Mouse (Mus musculus) forebrain, embryonic 13.5 days (tissue): ENCODE data around the gene Naaa. TPM values are rescaled to one million over a fixed set of nuclear protein-coding genes. Genes with fewer than 3 reads are reported as not detected.
A peak's percentile ranks its signal among the peaks of the same experiment; 100 is the strongest.

Source experiments
- ATAC-seq: fragments of 200-750 bp; cut with Nextera tagmentation; 2 replicates; pipeline ENCODE4 v1.8.0; 2017
- H3K27ac ChIP-seq: fragments of 300-500 bp; sonication (generic); 2 replicates; pipeline ENCODE4 v1.5.1; 2015; ENCODE audit warnings: inconsistent platforms, mild to moderate bottlenecking, moderate library complexity
- H3K27me3 ChIP-seq: fragments of 300-500 bp; sonication (generic); 2 replicates; pipeline ENCODE4 v1.6.1; 2015; ENCODE audit warnings: mild to moderate bottlenecking, inconsistent platforms
- H3K36me3 ChIP-seq: fragments of 300-500 bp; sonication (generic); 2 replicates; pipeline ENCODE4 v1.6.1; 2015; ENCODE audit warnings: mild to moderate bottlenecking, inconsistent platforms; ENCODE audit not compliant: poor library complexity, severe bottlenecking
- H3K4me1 ChIP-seq: fragments of 300-500 bp; sonication (generic); 2 replicates; pipeline ENCODE4 v1.6.1; 2015; ENCODE audit warnings: inconsistent platforms
- H3K4me2 ChIP-seq: fragments of 300-500 bp; sonication (generic); 2 replicates; pipeline ENCODE4 v1.6.1; 2015; ENCODE audit warnings: inconsistent platforms, mild to moderate bottlenecking, moderate library complexity
- H3K4me3 ChIP-seq: fragments of 300-500 bp; sonication (generic); 2 replicates; pipeline ENCODE4 v1.5.1; 2015; ENCODE audit warnings: mild to moderate bottlenecking, inconsistent platforms
- H3K9ac ChIP-seq: fragments of 300-500 bp; sonication (generic); 2 replicates; pipeline ENCODE4 v1.6.1; 2015; ENCODE audit warnings: mild to moderate bottlenecking, inconsistent platforms
- H3K9me3 ChIP-seq: fragments of 300-500 bp; sonication (generic); replicated peaks from 2 replicates; pipeline ENCODE4 v1.6.1; 2016; ENCODE audit warnings: inconsistent platforms
- WGBS: fragments of 180-500 bp; shearing (Covaris S2); methylation state at CpG from one replicate; pipeline ENCODE4 v1.1.7; 2015; 5-methylcytosine and 5-hydroxymethylcytosine counted together
- polyA plus RNA-seq: library from polyadenylated mRNA; unstranded; fragments of >200 nt; fragmentation: Nextera tagmentation; extraction: Ambion mirVana; gene quantifications from 2 replicates; pipeline ENCODE4 v1.2.1, GENCODE M21; 2015

Gene Naaa
- polyA plus RNA-seq, 1 experiment from 2014 or later = 4.7 TPM

GRCm38 (mm10) chr5:92228776-92229175 is 49.2 kb downstream of the Naaa start:
- 30% methylated on average over 10 of the region's 10 CpGs for WGBS

GRCm38 (mm10) chr5:92227782-92228181 is 50.2 kb downstream of the Naaa start:
- no peak overlapping the region for H3K4me2 ChIP-seq
- no peaks in the 10 kb centered on the region for H3K36me3 ChIP-seq
- WGBS = 90% methylated on average over 7 of the region's 7 CpGs

More at GRCm38 (mm10) chr5:92228776-92229175, 49.2 kb downstream of the Naaa start:
- Histone ChIP-seq H3K27me3 (no peaks in the 10 kb centered on the region), H3K27ac (no peak overlapping the region), H3K4me1 (no peaks in the 10 kb centered on the region), H3K36me3 (no peaks in the 10 kb centered on the region), H3K4me2 (no peak overlapping the region), H3K9ac (no peak overlapping the region), H3K4me3 (no peak overlapping the region), H3K9me3 (no peaks in the 10 kb centered on the region)
- no peak for ATAC-seq

GRCm38 (mm10) chr5:92220287-92220902 is 57.6 kb downstream of the Naaa start:
- Histone ChIP-seq H3K9ac (no peak overlapping the region), H3K27ac (no peak overlapping the region), H3K27me3 (no peaks in the 10 kb centered on the region), H3K4me3 (no peak overlapping the region), H3K9me3 (no peaks in the 10 kb centered on the region), H3K4me2 (no peak overlapping the region), H3K36me3 (no peaks in the 10 kb centered on the region), H3K4me1 (peaks cover 4% of the 10 kb centered on the region)
- no peak for ATAC-seq
- 91% methylated on average over 8 of the region's 8 CpGs for WGBS

More at GRCm38 (mm10) chr5:92227782-92228181, 50.2 kb downstream of the Naaa start:
- H3K4me3 ChIP-seq = no peak overlapping the region
- H3K9ac ChIP-seq = no peak overlapping the region
- H3K27ac ChIP-seq = no peak overlapping the region
- no peak for ATAC-seq
- H3K27me3 ChIP-seq = no peaks in the 10 kb centered on the region
- H3K4me1 ChIP-seq = no peaks in the 10 kb centered on the region
- no peaks in the 10 kb centered on the region for H3K9me3 ChIP-seq

- Histone ChIP-seq H3K9me3 (no peaks in the 10 kb centered on the region), H3K36me3 (no peaks in the 10 kb centered on the region), H3K4me2 (no peak overlapping the region), H3K27me3 (no peaks in the 10 kb centered on the region), H3K4me3 (no peak overlapping the region), H3K9ac (no peak overlapping the region), H3K27ac (no peak overlapping the region), H3K4me1 (peaks cover 4% of the 10 kb centered on the region)
- ATAC-seq = 0 out of 2 replicates have a peak, but pooled peaks have one; percentile 21
- whole genome bisulfite sequencing = 66% methylated on average over 6 of the region's 6 CpGs
Measured at GRCm38 (mm10) chr5:92219826-92220225, 58.1 kb downstream of the Naaa start.

- no peak overlapping the region for H3K4me3 ChIP-seq
- no peak overlapping the region; the same call in 1 of the 2 replicates for H3K27ac ChIP-seq
Measured at GRCm38 (mm10) chr5:92218915-92219793, 58.8 kb downstream of the Naaa start.

GRCm38 (mm10) chr5:92215308-92215707 is 62.7 kb downstream of the Naaa start, which contains the start of gene U90926:
Gene U90926, minus strand, starts transcription at chr5:92215408.
- Histone ChIP-seq H3K27me3 (no peaks in the 10 kb centered on the region), H3K4me1 (peaks cover 4% of the 10 kb centered on the region), H3K9me3 (no peaks in the 10 kb centered on the region), H3K4me2 (no peak within 1 kb of the TSS), H3K27ac (no peak within 1 kb of the TSS), H3K4me3 (no peak within 1 kb of the TSS), H3K36me3 (no peaks in the 10 kb centered on the region), H3K9ac (no peak within 1 kb of the TSS)
- ATAC-seq = no peak
- 93% methylated on average over 4 of the region's 4 CpGs for WGBS

More at GRCm38 (mm10) chr5:92218915-92219793, 58.8 kb downstream of the Naaa start:
- 37% methylated on average over 17 of the region's 17 CpGs for WGBS
- Histone ChIP-seq H3K36me3 (no peaks in the 10 kb centered on the region), H3K9me3 (no peaks in the 10 kb centered on the region), H3K4me1 (peaks cover 4% of the 10 kb centered on the region), H3K9ac (no peak overlapping the region), H3K4me2 (peak overlapping the region; percentile 25; the same call in 1 of the 2 replicates), H3K27me3 (no peaks in the 10 kb centered on the region)
- peak; percentile 63; the same call in 1 of the 2 replicates for ATAC-seq

- Histone ChIP-seq H3K4me2 (no peak overlapping the region), H3K9me3 (no peaks in the 10 kb centered on the region), H3K36me3 (no peaks in the 10 kb centered on the region), H3K27me3 (no peaks in the 10 kb centered on the region), H3K27ac (no peak overlapping the region), H3K4me1 (no peaks in the 10 kb centered on the region), H3K9ac (no peak overlapping the region), H3K4me3 (no peak overlapping the region)
- 94% methylated on average over 4 of the region's 4 CpGs for WGBS
- no peak for ATAC-seq
Measured at GRCm38 (mm10) chr5:92212231-92212630, 65.7 kb downstream of the Naaa start.

- WGBS = 85% methylated on average over 8 of the region's 8 CpGs
Measured at GRCm38 (mm10) chr5:92210205-92210604, 67.8 kb downstream of the Naaa start.

More at GRCm38 (mm10) chr5:92210205-92210604, 67.8 kb downstream of the Naaa start:
- Histone ChIP-seq H3K27ac (no peak overlapping the region), H3K4me1 (no peaks in the 10 kb centered on the region), H3K9ac (no peak overlapping the region), H3K4me2 (no peak overlapping the region), H3K27me3 (no peaks in the 10 kb centered on the region), H3K9me3 (no peaks in the 10 kb centered on the region), H3K4me3 (no peak overlapping the region), H3K36me3 (peaks cover 5% of the 10 kb centered on the region)
- ATAC-seq = no peak

Other genes starting within 250 kb of the Naaa start
- 1.4 and 2.1 TPM in 2 replicates for gene Cdkl2, start 234.3 kb downstream of the Naaa start, polyA plus RNA-seq
- 337 and 342 TPM in 2 replicates for gene G3bp2, start 194.5 kb downstream of the Naaa start, polyA plus RNA-seq
- 42.6 and 43.9 TPM in 2 replicates for gene Uso1, start 140.2 kb downstream of the Naaa start, polyA plus RNA-seq
- not detected in 2 replicates for gene U90926, start 62.8 kb downstream of the Naaa start, polyA plus RNA-seq
- 0.38 TPM in 1 of 2 replicates, not detected in the other for gene Ppef2, start 21.9 kb downstream of the Naaa start, polyA plus RNA-seq
- 33.9 and 39.8 TPM in 2 replicates for gene Sdad1, start 32.3 kb upstream of the Naaa start, polyA plus RNA-seq
- not detected in 2 replicates for gene Cxcl9, start 49.9 kb upstream of the Naaa start, polyA plus RNA-seq
- gene Art3, start 53.7 kb upstream of the Naaa start, polyA plus RNA-seq = 2.3 and 4.1 TPM in 2 replicates
- 0.22 TPM in 1 of 2 replicates, not detected in the other for gene Cxcl10, start 70.7 kb upstream of the Naaa start, polyA plus RNA-seq
- gene Nup54, start 157.0 kb upstream of the Naaa start, polyA plus RNA-seq = 56.1 and 62.2 TPM in 2 replicates
- gene Scarb2, start 228.7 kb upstream of the Naaa start, polyA plus RNA-seq = 19.5 and 22.3 TPM in 2 replicates